Mouse (Mus musculus) liver, embryonic 14 days (tissue): Measurements from ENCODE around the gene Gemin8. TPM values are rescaled to one million over a fixed set of nuclear protein-coding genes. Genes with fewer than 3 reads are reported as not detected.

Experiments used
- polyA plus RNA-seq: library from polyadenylated mRNA; depleted of rRNA; stranded (reverse); fragments of >200 nt; gene quantifications from 2 replicates; pipeline ENCODE4 v1.2.3, GENCODE M21; 2012; rRNA removed

Gene Gemin8
- 6.4 and 6.9 TPM in 2 replicates for polyA plus RNA-seq

DNA sequence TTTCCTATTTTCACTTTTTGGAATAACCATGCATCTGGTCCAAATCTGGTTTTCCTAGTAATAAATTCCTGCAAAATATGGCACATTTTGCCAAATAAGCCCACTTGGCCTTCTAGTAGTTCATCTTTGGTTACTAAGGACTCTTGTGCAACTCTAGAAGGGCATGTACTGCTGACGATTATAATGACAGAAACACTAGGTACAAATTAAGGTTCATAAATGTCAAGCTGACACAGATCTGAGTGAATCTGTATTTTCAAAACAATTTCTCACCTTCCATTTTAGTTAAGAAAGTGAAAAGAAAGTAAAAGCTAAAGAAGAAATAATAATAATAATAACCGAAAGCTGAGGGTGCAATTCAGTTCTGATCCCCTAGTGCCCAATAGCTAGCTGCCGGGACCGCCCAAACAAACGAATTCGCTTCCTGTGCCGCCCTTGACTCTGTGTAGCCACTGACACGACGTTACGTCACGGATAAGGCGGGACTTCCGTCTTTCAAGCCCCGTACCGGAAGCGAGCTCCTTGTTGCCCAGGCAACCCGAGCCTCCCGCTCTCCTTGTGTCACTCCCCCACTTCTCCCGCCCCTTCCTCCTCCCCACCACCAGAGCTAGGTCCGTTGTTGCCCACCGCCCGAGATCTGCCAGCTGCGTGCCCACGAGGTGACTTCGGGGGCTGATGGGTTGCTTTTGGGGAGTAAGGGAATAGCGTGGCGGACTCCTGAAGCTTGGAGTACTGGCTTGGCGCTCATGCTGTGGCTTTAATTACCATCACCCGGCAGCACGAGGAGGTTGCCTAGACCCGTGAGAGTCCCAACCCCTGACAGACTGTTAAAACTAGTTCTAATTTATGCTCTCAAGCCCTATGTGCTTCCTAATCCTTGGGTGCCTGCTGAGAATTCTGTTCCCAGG lies at the start of gene Gemin8:
Gene Gemin8, plus strand, starts transcription at position 563 of the 908 bp plus-strand sequence.

GRCm38 (mm10) chrX:166238831-166239460 lies 68.7 kb downstream of the Gemin8 start, which contains the start of gene Gpm6b:
Gene Gpm6b (plus strand): TSS chrX:166238911.

Other genes starting within 250 kb of the Gemin8 start
- 1.2 and 1.3 TPM in 2 replicates for gene Gpm6b, start 68.5 kb downstream of the Gemin8 start, polyA plus RNA-seq